Mouse (Mus musculus) E14TG2a.4 (cell line): ENCODE data around the gene Dytn.

Experiments used
- CTCF ChIP-seq: conservative IDR thresholded peaks from 2 replicates; pipeline ENCODE4 v1.5.1; 2014; ENCODE audit warnings: low read length
- NANOG ChIP-seq: IDR thresholded peaks from 2 replicates; pipeline ENCODE4 v1.6.1; 2014; ENCODE audit warnings: borderline replicate concordance, low read length, mixed read lengths
- POU5F1 ChIP-seq: IDR thresholded peaks from 2 replicates; pipeline ENCODE4 v1.6.1; 2014; ENCODE audit warnings: low read length, borderline replicate concordance

DNA sequence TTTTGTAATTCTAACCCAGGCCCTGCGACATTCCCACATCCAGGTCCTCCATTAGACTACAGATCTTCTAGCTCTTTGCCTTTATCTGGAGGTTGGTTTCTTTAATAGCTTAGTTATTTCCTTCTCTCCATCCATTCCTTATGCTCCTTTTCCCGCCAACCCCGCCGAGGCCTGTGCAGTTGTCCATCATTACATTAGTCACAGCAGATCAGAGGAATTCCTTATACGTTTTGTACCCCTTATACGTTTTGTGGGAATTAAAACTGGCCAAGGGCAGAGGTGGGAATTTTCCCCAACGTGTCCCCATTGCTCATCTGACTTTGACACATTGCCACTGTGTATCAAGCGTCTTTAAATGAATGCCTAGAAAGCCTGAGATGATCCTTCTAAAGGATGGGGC is 43.1 kb upstream of the Dytn start:
- TF ChIP-seq CTCF (no peak), NANOG (no peak), POU5F1 (no peak)
